Mouse (Mus musculus) brain, embryonic 14.5 days (tissue): ENCODE results near the gene Inka1.

Source experiments
- CTCF ChIP-seq: fragments of 200-500 bp; IDR thresholded peaks from 2 replicates; pipeline ENCODE4 v1.5.1; 2012; ENCODE audit warnings: inconsistent platforms, mild to moderate bottlenecking, moderate library complexity, borderline replicate concordance; ENCODE audit not compliant: insufficient read depth, insufficient read length; ENCODE audit errors: extremely low read depth
- POLR2A ChIP-seq: fragments of 200-500 bp; IDR thresholded peaks from 2 replicates; pipeline ENCODE4 v1.6.1; 2012; ENCODE audit warnings: mild to moderate bottlenecking, inconsistent platforms, borderline replicate concordance; ENCODE audit not compliant: poor library complexity, insufficient read depth, insufficient read length, severe bottlenecking; ENCODE audit errors: extremely low read depth

- TF ChIP-seq CTCF (no peak), POLR2A (no peak)
These were observed 42.2 kb upstream of the Inka1 start for GRCm38 (mm10) chr9:108027867-108028266.
